Mouse (Mus musculus) kidney, adult 2 months (tissue): ENCODE results near the gene Slc39a10.

Experiments used
- CTCF ChIP-seq: fragments of 200-500 bp; conservative IDR thresholded peaks from 2 replicates; pipeline ENCODE4 v1.5.1; 2011; ENCODE audit warnings: low read depth, mild to moderate bottlenecking, control low read depth, low read length, moderate library complexity, mixed read lengths; ENCODE audit not compliant: insufficient read depth, insufficient read length
- POLR2A ChIP-seq: fragments of 200-500 bp; IDR thresholded peaks from one replicate; pipeline ENCODE4 v1.6.1; 2011; ENCODE audit warnings: low read depth, low read length, control low read depth

DNA sequence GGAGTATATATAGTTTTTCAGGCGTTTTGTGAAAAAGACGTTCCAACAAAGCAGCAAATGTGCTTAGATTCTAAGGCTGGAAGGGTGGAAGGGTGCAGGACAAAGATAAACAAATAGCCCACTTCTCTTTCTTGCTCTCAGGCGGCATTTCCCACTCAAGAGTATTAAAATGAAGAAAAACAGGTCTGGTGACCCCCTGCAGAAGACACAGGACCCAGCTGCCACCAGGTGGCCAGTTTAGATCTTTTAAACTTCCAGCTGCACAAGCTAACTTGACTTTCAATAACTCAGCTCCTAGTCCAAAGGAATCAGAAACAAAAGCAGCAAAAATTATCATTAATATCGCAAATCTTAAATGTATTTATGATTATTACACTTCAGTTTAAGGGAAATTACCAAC lies 36.2 kb downstream of the Slc39a10 start:
- TF ChIP-seq POLR2A = no peak
- no peak for TF ChIP-seq CTCF
